Mouse (Mus musculus) telencephalon, adult 2 months (tissue): Measurements from ENCODE around the gene Acan.

Experiments used
- DNase-seq: peaks from one replicate; pipeline ENCODE4 v3.0.0-alpha.2; 2011; ENCODE audit warnings: low read depth, low spot score

Gene Acan

GRCm38 (mm10) chr7:79139328-79139824 is 86.1 kb downstream of the Acan start:
- DNase-seq, result no peak

GRCm38 (mm10) chr7:79139891-79140591 is 86.8 kb downstream of the Acan start:
- DNase-seq, result no peak

- peak; percentile 13 for DNase-seq
Measured at GRCm38 (mm10) chr7:79140897-79141296, 87.6 kb downstream of the Acan start.

- no peak for DNase-seq
Measured at GRCm38 (mm10) chr7:79147011-79147837, 93.9 kb downstream of the Acan start.

GRCm38 (mm10) chr7:79147931-79148653 is 94.8 kb downstream of the Acan start:
- no peak for DNase-seq

GRCm38 (mm10) chr7:79148711-79149266 is 95.5 kb downstream of the Acan start, which contains the start of gene Mfge8:
Gene Mfge8 (minus strand): TSS chr7:79149060.
- DNase-seq, result no peak

GRCm38 (mm10) chr7:79149522-79149921 is 96.2 kb downstream of the Acan start:
- no peak for DNase-seq

GRCm38 (mm10) chr7:79159406-79159805 is 106.1 kb downstream of the Acan start:
- no peak for DNase-seq
